Mouse (Mus musculus): ENCODE data around the gene M1ap. TPM values are rescaled to one million over a fixed set of nuclear protein-coding genes. Genes with fewer than 3 reads are reported as not detected.

M1ap gene
- total and polyA plus RNA-seq, 3 experiments: 2.4 to 6.4 (median 3.9) TPM

DNA sequence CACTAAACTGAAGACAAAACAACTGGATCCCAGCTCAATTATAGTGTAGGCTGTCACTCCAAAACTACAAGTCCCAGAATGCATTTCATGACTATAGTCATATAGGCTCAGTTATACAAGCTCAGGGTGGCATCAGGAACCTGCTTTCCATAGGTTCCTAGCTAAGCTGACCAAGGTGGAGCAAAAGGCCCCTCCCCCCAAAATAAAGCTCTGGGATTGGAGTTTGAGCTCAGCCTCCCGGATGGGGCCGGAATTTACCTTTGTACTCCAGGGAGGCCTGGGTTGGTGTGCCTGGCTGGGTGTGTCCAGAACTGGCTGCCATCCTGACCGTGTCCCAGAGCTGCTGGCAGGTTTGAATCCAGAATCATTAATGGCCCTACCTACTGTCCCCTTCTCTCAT is 111.1 kb downstream of the M1ap start, which contains the start of gene Dqx1:
Dqx1 (plus strand) TSS at position 55 of the 400 bp plus-strand sequence.
- no peaks in the 10 kb centered on the region for H3K27me3 ChIP-seq (replicated peaks)
- H3K4me3 ChIP-seq (replicated peaks in 1 of 3; ENCODE audit: low read depth in 2 of 3, low read length in 2 of 3, poor library complexity in 1 of 3): no peak within 1 kb of the TSS
- H3K9ac ChIP-seq (ENCODE audit: insufficient read depth, low read depth): no peak within 1 kb of the TSS
- TF ChIP-seq CTCF (conservative IDR thresholded peaks at IDR 0.05 in 1 of 2, IDR thresholded peaks at IDR 0.05 in 1 of 2; ENCODE audit: low read depth in 2 of 2, low read length in 2 of 2): no peak
- TF ChIP-seq HCFC1 (IDR thresholded peaks at IDR 0.05; ENCODE audit: low read depth, low read length): peak; percentile 77
- no peak for DNase-seq (ENCODE audit: extremely low read depth)
- H3K36me3 ChIP-seq (replicated peaks in 1 of 2; ENCODE audit: control insufficient read depth in 1 of 2, insufficient read depth in 1 of 2, low read length in 1 of 2): peaks cover 20 to 61% of the 10 kb centered on the region in 2 experiments
- in situ Hi-C loops (cut with MboI; ENCODE audit: low pct_ligation_motif_present, low pct_unique_long_range_greater_than_20kb, low sequenced_read_pairs): no loop called here
- H3K27ac ChIP-seq (ENCODE audit: insufficient read depth, low read depth): no peak within 1 kb of the TSS
- H3K4me2 ChIP-seq (ENCODE audit: insufficient read depth, low read depth, poor library complexity, severe bottlenecking): no peak within 1 kb of the TSS
- dilution Hi-C loops (cut with MboI; ENCODE audit: extremely low pct_ligation_motif_present, extremely low pct_unique_long_range_greater_than_20kb, low sequenced_read_pairs): no loop called here
- peaks cover 8 to 17% of the 10 kb centered on the region in 2 experiments for H3K4me1 ChIP-seq (ENCODE audit: control insufficient read depth in 1 of 2, insufficient read depth in 2 of 2)
- peaks cover 32% of the 10 kb centered on the region for H3K79me2 ChIP-seq (replicated peaks; ENCODE audit: control insufficient read depth, extremely low read depth, insufficient read depth, poor library complexity, severe bottlenecking)
- H3K9me3 ChIP-seq (replicated peaks; ENCODE audit: low read length): no peaks in the 10 kb centered on the region

- in situ Hi-C loops (cut with MboI; ENCODE audit: low pct_ligation_motif_present, low pct_unique_long_range_greater_than_20kb, low sequenced_read_pairs): no loop called here
- Histone ChIP-seq H3K27ac (ENCODE audit: insufficient read depth, low read depth) (no peak overlapping the region), H3K9me3 (replicated peaks; ENCODE audit: low read length) (no peaks in the 10 kb centered on the region), H3K4me2 (ENCODE audit: insufficient read depth, low read depth, poor library complexity, severe bottlenecking) (no peak overlapping the region), H3K79me2 (replicated peaks; ENCODE audit: control insufficient read depth, extremely low read depth, insufficient read depth, poor library complexity, severe bottlenecking) (peaks cover 23% of the 10 kb centered on the region), H3K4me3 (replicated peaks in 1 of 3; ENCODE audit: low read depth in 2 of 3, low read length in 2 of 3, poor library complexity in 1 of 3) (no peak overlapping the region), H3K36me3 (replicated peaks in 1 of 2; ENCODE audit: control insufficient read depth in 1 of 2, insufficient read depth in 1 of 2, low read length in 1 of 2) (peaks cover 20 to 68% of the 10 kb centered on the region in 2 experiments), H3K4me1 (ENCODE audit: control insufficient read depth in 1 of 2, insufficient read depth in 2 of 2) (peaks cover 8 to 17% of the 10 kb centered on the region in 2 experiments), H3K27me3 (replicated peaks) (no peaks in the 10 kb centered on the region), H3K9ac (ENCODE audit: insufficient read depth, low read depth) (no peak overlapping the region)
- dilution Hi-C loops (cut with MboI; ENCODE audit: extremely low pct_ligation_motif_present, extremely low pct_unique_long_range_greater_than_20kb, low sequenced_read_pairs): no loop called here
- TF ChIP-seq E2F4 (IDR thresholded peaks at IDR 0.05; ENCODE audit: insufficient replicate concordance, low read depth, low read length) (no peak), POLR2A (IDR thresholded peaks at IDR 0.05; ENCODE audit: low read depth, low read length) (peak; percentile 0; the same call in 1 of the 2 replicates), POLR2AphosphoS2 (IDR thresholded peaks at IDR 0.05; ENCODE audit: low read depth, low read length) (peak; percentile 55), CHD2 (IDR thresholded peaks at IDR 0.05; ENCODE audit: low read length) (no peak)
- DNase-seq (ENCODE audit: extremely low read depth): no peak
Measured at GRCm38 (mm10) chr6:83058725-83059124, 112.0 kb downstream of the M1ap start.

GRCm38 (mm10) chr6:83065995-83066394 is 119.3 kb downstream of the M1ap start:
- TF ChIP-seq ZKSCAN1 (IDR thresholded peaks at IDR 0.05; ENCODE audit: borderline replicate concordance, low read depth, low read length): no peak
- no peak for TF ChIP-seq MAX (IDR thresholded peaks at IDR 0.05; ENCODE audit: low read length)
- no peak for TF ChIP-seq IRF4 (IDR thresholded peaks at IDR 0.05; ENCODE audit: low read depth, low read length)
- TF ChIP-seq NELFE (IDR thresholded peaks at IDR 0.05; ENCODE audit: low read depth, low read length): no peak
- TF ChIP-seq UBTF (IDR thresholded peaks at IDR 0.05; ENCODE audit: low read depth, low read length): no peak
- TF ChIP-seq GABPA (IDR thresholded peaks at IDR 0.05; ENCODE audit: insufficient replicate concordance, low read depth, low read length): no peak
- TF ChIP-seq TCF12 (IDR thresholded peaks at IDR 0.05; ENCODE audit: low read depth, low read length): no peak
- no peak for TF ChIP-seq HCFC1 (IDR thresholded peaks at IDR 0.05; ENCODE audit: low read depth, low read length)
- no peak for TF ChIP-seq POLR2AphosphoS2 (IDR thresholded peaks at IDR 0.05; ENCODE audit: low read depth, low read length)
- TF ChIP-seq MAZ (IDR thresholded peaks at IDR 0.05; ENCODE audit: low read depth, low read length): no peak
- no peak for TF ChIP-seq RAD21 (IDR thresholded peaks at IDR 0.05; ENCODE audit: low read depth, low read length)
- TF ChIP-seq CTCF (conservative IDR thresholded peaks at IDR 0.05 in 1 of 2, IDR thresholded peaks at IDR 0.05 in 1 of 2; ENCODE audit: low read depth in 2 of 2, low read length in 2 of 2): no peak
- TF ChIP-seq POLR2A (IDR thresholded peaks at IDR 0.05; ENCODE audit: low read depth, low read length): no peak
- no peak for TF ChIP-seq ZMIZ1 (IDR thresholded peaks at IDR 0.05; ENCODE audit: low read depth, low read length)
- no peak for TF ChIP-seq JUN (IDR thresholded peaks at IDR 0.05; ENCODE audit: insufficient read depth, low read depth, low read length)
- TF ChIP-seq ELF1 (IDR thresholded peaks at IDR 0.05; ENCODE audit: low read depth, low read length): no peak
- no peak for TF ChIP-seq KAT2A (IDR thresholded peaks at IDR 0.05; ENCODE audit: insufficient replicate concordance, low read length)
- TF ChIP-seq MEF2A (IDR thresholded peaks at IDR 0.05; ENCODE audit: borderline replicate concordance, low read depth, low read length): no peak
- no peak for TF ChIP-seq CHD1 (IDR thresholded peaks at IDR 0.05; ENCODE audit: low read depth, low read length)
- TF ChIP-seq EP300 (IDR thresholded peaks at IDR 0.05; ENCODE audit: low read length): no peak
- in situ Hi-C loops (cut with MboI; ENCODE audit: low pct_ligation_motif_present, low pct_unique_long_range_greater_than_20kb, low sequenced_read_pairs) (no loop called here), dilution Hi-C loops (cut with MboI; ENCODE audit: extremely low pct_ligation_motif_present, extremely low pct_unique_long_range_greater_than_20kb, low sequenced_read_pairs) (no loop called here)
- Histone ChIP-seq H3K79me2 (replicated peaks; ENCODE audit: control insufficient read depth, extremely low read depth, insufficient read depth, poor library complexity, severe bottlenecking) (no peaks in the 10 kb centered on the region), H3K4me1 (ENCODE audit: control insufficient read depth in 1 of 2, insufficient read depth in 2 of 2) (no peaks in the 10 kb centered on the region), H3K27me3 (replicated peaks) (no peaks in the 10 kb centered on the region), H3K27ac (ENCODE audit: insufficient read depth, low read depth) (no peak overlapping the region), H3K4me3 (replicated peaks in 1 of 3; ENCODE audit: low read depth in 2 of 3, low read length in 2 of 3, poor library complexity in 1 of 3) (no peak overlapping the region), H3K9me3 (replicated peaks; ENCODE audit: low read length) (peaks cover 27% of the 10 kb centered on the region), H3K36me3 (replicated peaks in 1 of 2; ENCODE audit: control insufficient read depth in 1 of 2, insufficient read depth in 1 of 2, low read length in 1 of 2) (peaks cover 0 to 42% of the 10 kb centered on the region in 2 experiments), H3K9ac (ENCODE audit: insufficient read depth, low read depth) (no peak overlapping the region), H3K4me2 (ENCODE audit: insufficient read depth, low read depth, poor library complexity, severe bottlenecking) (no peak overlapping the region)
- DNase-seq (ENCODE audit: extremely low read depth): no peak

Measured in CH12.LX (cell line).